Mouse (Mus musculus): ENCODE results near the gene Gm20517. TPM values are rescaled to one million over a fixed set of nuclear protein-coding genes. Genes with fewer than 3 reads are reported as not detected.
A peak's percentile ranks its signal among the peaks of the same experiment; 100 is the strongest.

Gm20517 gene
- total RNA-seq (2021): 1 to 10 TPM; 3.4 to 3.7 TPM
- long read RNA-seq, experiment 1, partial matches to known transcripts: 0 of 4 reads
- long read RNA-seq, experiment 1, other reads (novel, unspliced or antisense): 4 of 4 reads
- long read RNA-seq, experiment 2, partial matches to known transcripts: 0 of 3 reads
- long read RNA-seq, experiment 2, other reads (novel, unspliced or antisense): 2 of 3 reads

- DNase-seq: peak; percentile 98
Observed at GRCm38 (mm10) chr17:47610849-47611660, at the start of gene Gm20517, which contains the start of the genes Bysl and Med20. Gene Gm20517, plus strand, starts transcription at chr17:47611589. Gene Bysl, minus strand, starts transcription at chr17:47611492. Gene Med20, plus strand, starts transcription at chr17:47611582.

GRCm38 (mm10) chr17:47562875-47563274 lies 48.5 kb upstream of the Gm20517 start:
- DNase-seq: peak in 1 of 2 experiments; percentile 36

GRCm38 (mm10) chr17:47564612-47565011 lies 46.8 kb upstream of the Gm20517 start:
- DNase-seq: no peak

- DNase-seq: no peak
Observed at GRCm38 (mm10) chr17:47566133-47566532, 45.3 kb upstream of the Gm20517 start.

GRCm38 (mm10) chr17:47567271-47567670 lies 44.1 kb upstream of the Gm20517 start:
- peak; percentile 43 to 48 for DNase-seq

- no peak for DNase-seq
Observed at GRCm38 (mm10) chr17:47568389-47568788, 43.0 kb upstream of the Gm20517 start.

- no peak for DNase-seq
Observed at GRCm38 (mm10) chr17:47568951-47569527, 42.4 kb upstream of the Gm20517 start.

GRCm38 (mm10) chr17:47571621-47572020 lies 39.8 kb upstream of the Gm20517 start:
- no peak for DNase-seq

GRCm38 (mm10) chr17:47572436-47572835 lies 39.0 kb upstream of the Gm20517 start:
- no peak for DNase-seq

- DNase-seq: no peak
Observed at GRCm38 (mm10) chr17:47574028-47574427, 37.4 kb upstream of the Gm20517 start.

GRCm38 (mm10) chr17:47574830-47575229 lies 36.6 kb upstream of the Gm20517 start:
- DNase-seq: no peak

- peak; percentile 37 to 56 for DNase-seq
Observed at GRCm38 (mm10) chr17:47578655-47579054, 32.7 kb upstream of the Gm20517 start.

GRCm38 (mm10) chr17:47580962-47581361 lies 30.4 kb upstream of the Gm20517 start:
- DNase-seq: peak; percentile 50 to 56

- no peak for DNase-seq
Observed at GRCm38 (mm10) chr17:47588517-47588916, 22.9 kb upstream of the Gm20517 start.

- DNase-seq: no peak
Observed at GRCm38 (mm10) chr17:47591073-47591472, 20.3 kb upstream of the Gm20517 start.

- peak; percentile 97 to 99 for DNase-seq
Observed at GRCm38 (mm10) chr17:47593215-47593853, 18.1 kb upstream of the Gm20517 start.

- no peak for DNase-seq
Observed at GRCm38 (mm10) chr17:47593854-47594182, 17.6 kb upstream of the Gm20517 start.

GRCm38 (mm10) chr17:47594183-47594968 lies 17.0 kb upstream of the Gm20517 start:
- DNase-seq: peak; percentile 56 to 63

GRCm38 (mm10) chr17:47594969-47595247 lies 16.5 kb upstream of the Gm20517 start:
- no peak for DNase-seq

- peak; percentile 71 to 77 for DNase-seq
Observed at GRCm38 (mm10) chr17:47595248-47596161, 15.9 kb upstream of the Gm20517 start.

Measured in adrenal gland, postnatal 36 days (tissue).